Mouse (Mus musculus) small intestine, adult 2 months (tissue): ENCODE data around the gene Xylt1.

Source experiments
- CTCF ChIP-seq: fragments of 200-500 bp; IDR thresholded peaks from 2 replicates; pipeline ENCODE4 v1.5.1; 2012; ENCODE audit warnings: low read depth, mild to moderate bottlenecking, control low read depth, inconsistent platforms, low read length, moderate library complexity, mixed read lengths; ENCODE audit not compliant: insufficient replicate concordance, insufficient read length; ENCODE audit errors: extremely low read depth
- POLR2A ChIP-seq: fragments of 200-500 bp; IDR thresholded peaks from 2 replicates; pipeline ENCODE4 v1.6.1; 2012; ENCODE audit warnings: low read depth, mild to moderate bottlenecking, control low read depth, inconsistent platforms, low read length, moderate library complexity

DNA sequence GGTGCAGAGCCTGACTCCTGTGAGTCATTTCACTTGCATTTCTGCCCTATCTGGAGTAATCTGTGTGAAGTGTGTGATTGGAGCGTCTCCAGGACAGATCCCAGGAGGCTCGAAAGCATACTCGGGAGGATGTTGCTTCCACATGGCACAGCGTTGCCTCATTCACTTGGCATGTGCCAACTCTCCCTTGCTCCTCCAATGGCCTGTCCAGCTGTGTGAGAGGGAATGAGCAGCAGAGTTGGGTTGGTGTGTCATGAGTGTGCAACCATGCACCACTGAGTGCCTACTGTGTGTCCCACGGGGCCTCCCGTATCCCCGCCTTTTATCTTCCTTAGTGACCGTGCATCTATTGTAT, 34.2 kb downstream of the Xylt1 start:
- no peak for TF ChIP-seq POLR2A
- no peak for TF ChIP-seq CTCF
